Mouse (Mus musculus): Measurements from ENCODE around the gene Ralgapa2. TPM values are rescaled to one million over a fixed set of nuclear protein-coding genes. Genes with fewer than 3 reads are reported as not detected.

Ralgapa2 gene
- total and polyA plus RNA-seq, 3 experiments: 9.2 to 9.6 TPM; not detected in 1

- peak; percentile 67 for DNase-seq (ENCODE audit: low read depth, low spot score)
- H3K36me3 ChIP-seq (ENCODE audit: control insufficient read depth in 1 of 2, insufficient read depth in 2 of 2, low read length in 2 of 2): peaks cover 0 to 38% of the 10 kb centered on the region in 2 experiments; a peak in 2 of 4 replicates
- no peak overlapping the region for H3K9ac ChIP-seq (ENCODE audit: control insufficient read depth, low read depth, low read length, poor library complexity, severe bottlenecking)
- TF ChIP-seq ETS1 (IDR thresholded peaks at IDR 0.05; ENCODE audit: low read depth, low read length) (peak; percentile 68), TAL1 (IDR thresholded peaks at IDR 0.05; ENCODE audit: low read length) (peak; percentile 19; the same call in 1 of the 2 replicates), MAX (IDR thresholded peaks at IDR 0.05; ENCODE audit: low read length) (peak; percentile 38; the same call in 1 of the 2 replicates), CHD1 (IDR thresholded peaks at IDR 0.05; ENCODE audit: low read depth, low read length) (no peak), SIN3A (IDR thresholded peaks at IDR 0.05; ENCODE audit: low read length) (peak; percentile 31; the same call in 1 of the 2 replicates), HCFC1 (IDR thresholded peaks at IDR 0.05; ENCODE audit: low read depth, low read length) (no peak), NRF1 (IDR thresholded peaks at IDR 0.05; ENCODE audit: insufficient read depth, low read depth, low read length, poor library complexity, severe bottlenecking) (no peak), TCF12 (IDR thresholded peaks at IDR 0.05; ENCODE audit: low read depth, low read length) (peak; percentile 52), ELF1 (IDR thresholded peaks at IDR 0.05; ENCODE audit: low read depth, low read length) (peak; percentile 62; the same call in 1 of the 2 replicates), GATA1 (IDR thresholded peaks at IDR 0.05; ENCODE audit: low read depth, low read length) (peak; percentile 83), CTCF (IDR thresholded peaks at IDR 0.05 in 2 of 3, conservative IDR thresholded peaks at IDR 0.05 in 1 of 3; ENCODE audit: control insufficient read depth in 1 of 3, insufficient read depth in 1 of 3, low read depth in 2 of 3, low read length in 3 of 3, poor library complexity in 1 of 3, severe bottlenecking in 1 of 3) (no peak), RCOR1 (IDR thresholded peaks at IDR 0.05; ENCODE audit: low read depth, low read length) (peak; percentile 56), EP300 (IDR thresholded peaks at IDR 0.05; ENCODE audit: low read depth in 1 of 2, low read length in 2 of 2) (peak; percentile 73 to 79)
- peak overlapping the region; percentile 35 for H3K27ac ChIP-seq (ENCODE audit: control insufficient read depth, low read depth, low read length)
- peaks cover 24 to 28% of the 10 kb centered on the region in 2 experiments for H3K4me1 ChIP-seq (ENCODE audit: control insufficient read depth in 1 of 2, insufficient read depth in 2 of 2, low read length in 2 of 2)
- H3K4me3 ChIP-seq (ENCODE audit: control insufficient read depth in 1 of 2, insufficient read depth in 1 of 2, low read depth in 2 of 2, low read length in 2 of 2): no peak overlapping the region
- H3K27me3 ChIP-seq (ENCODE audit: control insufficient read depth in 1 of 2, insufficient read depth in 2 of 2, low read length in 2 of 2): no peaks in the 10 kb centered on the region
- no peaks in the 10 kb centered on the region for H3K9me3 ChIP-seq (replicated peaks; ENCODE audit: insufficient read depth, low read length)
- H3K79me2 ChIP-seq (ENCODE audit: control insufficient read depth, insufficient read depth, low read length, poor library complexity): 0 out of 2 replicates have a peak, but pooled peaks cover 2% of the 10 kb centered on the region
These were observed 13.8 kb downstream of the Ralgapa2 start for GRCm38 (mm10) chr2:146498298-146498697.

- Histone ChIP-seq H3K4me1 (ENCODE audit: control insufficient read depth in 1 of 2, insufficient read depth in 2 of 2, low read length in 2 of 2) (peaks cover 31 to 33% of the 10 kb centered on the region in 2 experiments), H3K79me2 (ENCODE audit: control insufficient read depth, insufficient read depth, low read length, poor library complexity) (0 out of 2 replicates have a peak, but pooled peaks cover 2% of the 10 kb centered on the region), H3K4me3 (ENCODE audit: control insufficient read depth in 1 of 2, insufficient read depth in 1 of 2, low read depth in 2 of 2, low read length in 2 of 2) (no peak overlapping the region), H3K27ac (ENCODE audit: control insufficient read depth, low read depth, low read length) (no peak overlapping the region), H3K27me3 (ENCODE audit: control insufficient read depth in 1 of 2, insufficient read depth in 2 of 2, low read length in 2 of 2) (no peaks in the 10 kb centered on the region), H3K9ac (ENCODE audit: control insufficient read depth, low read depth, low read length, poor library complexity, severe bottlenecking) (no peak overlapping the region), H3K36me3 (ENCODE audit: control insufficient read depth in 1 of 2, insufficient read depth in 2 of 2, low read length in 2 of 2) (peaks cover 0 to 50% of the 10 kb centered on the region in 2 experiments; a peak in 2 of 4 replicates), H3K9me3 (replicated peaks; ENCODE audit: insufficient read depth, low read length) (no peaks in the 10 kb centered on the region)
- TF ChIP-seq RAD21 (IDR thresholded peaks at IDR 0.05; ENCODE audit: low read depth, low read length) (no peak), MAFK (IDR thresholded peaks at IDR 0.05; ENCODE audit: borderline replicate concordance, low read depth, low read length) (no peak), USF1 (IDR thresholded peaks at IDR 0.05; ENCODE audit: low read depth, low read length) (no peak), JUND (IDR thresholded peaks at IDR 0.05; ENCODE audit: low read depth, low read length) (no peak), UBTF (IDR thresholded peaks at IDR 0.05; ENCODE audit: borderline replicate concordance, insufficient read depth, low read depth, low read length) (no peak), KAT2A (conservative IDR thresholded peaks at IDR 0.05; ENCODE audit: low read depth, low read length) (no peak), ZKSCAN1 (IDR thresholded peaks at IDR 0.05; ENCODE audit: low read depth, low read length) (no peak), EP300 (IDR thresholded peaks at IDR 0.05; ENCODE audit: low read depth in 1 of 2, low read length in 2 of 2) (no peak), SIN3A (IDR thresholded peaks at IDR 0.05; ENCODE audit: low read length) (no peak)
- DNase-seq (ENCODE audit: low read depth, low spot score): no peak
These were observed 15.1 kb downstream of the Ralgapa2 start for GRCm38 (mm10) chr2:146496995-146497394.
